Comparison of ENCODE assay signal across 17 mouse cellular contexts in the genomic region with DNA sequence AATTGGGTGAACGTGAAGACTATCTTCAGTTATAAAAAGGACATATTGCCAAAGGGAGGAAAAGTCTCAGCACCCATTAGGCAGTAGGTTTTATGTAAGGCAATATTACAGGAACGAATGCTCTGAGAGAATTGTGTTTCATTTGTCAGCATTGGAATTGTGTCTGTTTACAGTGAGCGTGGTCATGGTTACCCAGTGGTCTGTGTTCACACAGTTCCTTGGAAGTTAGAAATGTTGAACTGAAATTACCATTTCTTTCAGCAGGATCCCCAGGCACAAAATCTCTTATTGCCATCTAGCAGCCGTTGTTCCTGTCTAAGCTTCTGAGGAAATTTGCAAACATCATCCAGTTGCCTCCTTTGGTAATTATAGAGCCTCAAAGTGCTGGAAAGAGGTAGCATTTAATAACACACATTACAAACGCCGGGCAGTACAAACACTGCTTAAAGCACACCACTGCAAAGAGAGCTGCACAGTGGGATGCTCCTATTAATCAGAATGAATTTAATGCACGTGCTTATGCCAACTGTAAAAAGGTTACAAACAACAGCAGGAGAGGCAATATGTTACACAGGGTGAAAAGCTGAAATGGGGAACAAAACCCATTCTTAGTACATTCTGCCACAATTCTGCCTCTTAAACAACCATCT.
DNase-seq lines count a peak whose midpoint lies in the region; ATAC-seq lines count a peak whose summit lies in the region.
"Had no signal": no experiment of that assay in that cellular context is flagged by ENCODE, and none has a peak within 500 bp of the region (broad histone marks: within the 10 kb centered on the region; RNA-seq: fewer than 3 reads in every experiment).

No protein-coding gene starts in this region.

- no peaks in the 10 kb centered on the region for H3K36me3 ChIP-seq in forebrain, embryonic 12.5 days (replicated peaks)
- no peaks in the 10 kb centered on the region for H3K36me3 ChIP-seq in forebrain, embryonic 11.5 days (ENCODE audit: control insufficient read depth, insufficient read depth, low read length)
- no peaks in the 10 kb centered on the region for H3K36me3 ChIP-seq in midbrain, embryonic 11.5 days (ENCODE audit: control insufficient read depth, insufficient read depth, low read length)
- no peaks in the 10 kb centered on the region for H3K36me3 ChIP-seq in midbrain, embryonic 10.5 days
- no peaks in the 10 kb centered on the region for H3K36me3 ChIP-seq in midbrain, embryonic 12.5 days
- H3K36me3 ChIP-seq: embryonic facial prominence, embryonic 12.5 days; heart, embryonic 13.5 days; liver, embryonic 12.5 days had no signal

- no peak overlapping the region for H3K27ac ChIP-seq in forebrain, embryonic 12.5 days
- H3K27ac ChIP-seq in forebrain, embryonic 11.5 days (ENCODE audit: low read depth, low read length), result no peak overlapping the region
- H3K27ac ChIP-seq in midbrain, embryonic 11.5 days (ENCODE audit: low read depth, low read length), result no peak overlapping the region
- no peak overlapping the region for H3K27ac ChIP-seq in midbrain, embryonic 10.5 days (replicated peaks)
- no peak overlapping the region for H3K27ac ChIP-seq in midbrain, embryonic 12.5 days (replicated peaks)
- H3K27ac ChIP-seq: embryonic facial prominence, embryonic 12.5 days; gastrocnemius, adult 2 months; heart, embryonic 13.5 days; left cerebral cortex, adult 2 months; liver, embryonic 12.5 days had no signal

- no peaks in the 10 kb centered on the region for H3K9me3 ChIP-seq in forebrain, embryonic 12.5 days
- no peaks in the 10 kb centered on the region for H3K9me3 ChIP-seq in forebrain, embryonic 11.5 days (ENCODE audit: control insufficient read depth, low read length)
- no peaks in the 10 kb centered on the region for H3K9me3 ChIP-seq in midbrain, embryonic 11.5 days (ENCODE audit: control insufficient read depth, low read length)
- no peaks in the 10 kb centered on the region for H3K9me3 ChIP-seq in midbrain, embryonic 10.5 days (replicated peaks)
- H3K9me3 ChIP-seq in midbrain, embryonic 12.5 days, result no peaks in the 10 kb centered on the region
- H3K9me3 ChIP-seq: embryonic facial prominence, embryonic 12.5 days; heart, embryonic 13.5 days; liver, embryonic 12.5 days had no signal

- H3K4me3 ChIP-seq in forebrain, embryonic 12.5 days (replicated peaks), result no peak overlapping the region
- no peak overlapping the region for H3K4me3 ChIP-seq in forebrain, embryonic 11.5 days (ENCODE audit: low read depth, low read length)
- no peak overlapping the region for H3K4me3 ChIP-seq in midbrain, embryonic 11.5 days (ENCODE audit: low read depth, low read length)
- no peak overlapping the region for H3K4me3 ChIP-seq in midbrain, embryonic 10.5 days
- H3K4me3 ChIP-seq in midbrain, embryonic 12.5 days, result no peak overlapping the region
- H3K4me3 ChIP-seq: embryonic facial prominence, embryonic 12.5 days; gastrocnemius, adult 2 months; heart, embryonic 13.5 days; left cerebral cortex, adult 2 months; liver, embryonic 12.5 days had no signal

- no peaks in the 10 kb centered on the region for H3K27me3 ChIP-seq in forebrain, embryonic 12.5 days
- H3K27me3 ChIP-seq in forebrain, embryonic 11.5 days (ENCODE audit: control insufficient read depth, insufficient read depth, low read length), result no peaks in the 10 kb centered on the region
- H3K27me3 ChIP-seq in midbrain, embryonic 11.5 days (ENCODE audit: control insufficient read depth, insufficient read depth, low read length), result no peaks in the 10 kb centered on the region
- H3K27me3 ChIP-seq in midbrain, embryonic 10.5 days (ENCODE audit: low read depth, poor library complexity, severe bottlenecking), result no peaks in the 10 kb centered on the region
- no peaks in the 10 kb centered on the region for H3K27me3 ChIP-seq in midbrain, embryonic 12.5 days
- H3K27me3 ChIP-seq: embryonic facial prominence, embryonic 12.5 days; heart, embryonic 13.5 days; liver, embryonic 12.5 days had no signal

- no peak overlapping the region for H3K4me2 ChIP-seq in forebrain, embryonic 12.5 days
- no peak overlapping the region for H3K4me2 ChIP-seq in forebrain, embryonic 11.5 days (ENCODE audit: low read depth, low read length, severe bottlenecking)
- no peak overlapping the region for H3K4me2 ChIP-seq in midbrain, embryonic 11.5 days
- H3K4me2 ChIP-seq in midbrain, embryonic 12.5 days (replicated peaks), result no peak overlapping the region
- H3K4me2 ChIP-seq: embryonic facial prominence, embryonic 12.5 days; heart, embryonic 13.5 days; liver, embryonic 12.5 days had no signal

- H3K4me1 ChIP-seq in forebrain, embryonic 12.5 days, result no peaks in the 10 kb centered on the region
- no peaks in the 10 kb centered on the region for H3K4me1 ChIP-seq in forebrain, embryonic 11.5 days (replicated peaks; ENCODE audit: control insufficient read depth, insufficient read depth, low read length)
- H3K4me1 ChIP-seq in midbrain, embryonic 11.5 days (ENCODE audit: control insufficient read depth, insufficient read depth, low read length), result no peaks in the 10 kb centered on the region
- peaks cover 3% of the 10 kb centered on the region; the same call in 1 of the 2 replicates for H3K4me1 ChIP-seq in midbrain, embryonic 10.5 days
- 0 out of 2 replicates have a peak, but pooled peaks cover 5% of the 10 kb centered on the region for H3K4me1 ChIP-seq in midbrain, embryonic 12.5 days
- H3K4me1 ChIP-seq: embryonic facial prominence, embryonic 12.5 days; heart, embryonic 13.5 days; liver, embryonic 12.5 days had no signal

- H3K9ac ChIP-seq in forebrain, embryonic 12.5 days, result no peak overlapping the region
- no peak overlapping the region for H3K9ac ChIP-seq in forebrain, embryonic 11.5 days (ENCODE audit: low read length)
- H3K9ac ChIP-seq in midbrain, embryonic 11.5 days (ENCODE audit: low read length), result no peak overlapping the region
- H3K9ac ChIP-seq in midbrain, embryonic 12.5 days (replicated peaks), result no peak overlapping the region
- H3K9ac ChIP-seq: embryonic facial prominence, embryonic 12.5 days; heart, embryonic 13.5 days; liver, embryonic 12.5 days had no signal

- ATAC-seq in forebrain, embryonic 12.5 days (ENCODE audit: low FRiP score), result peak; percentile 67; the same call in 1 of the 2 replicates
- no peak for ATAC-seq in forebrain, embryonic 11.5 days (replicated peaks; ENCODE audit: low FRiP score)
- ATAC-seq in midbrain, embryonic 11.5 days (ENCODE audit: low FRiP score), result no peak
- ATAC-seq in midbrain, embryonic 12.5 days (ENCODE audit: low FRiP score, low read depth), result 0 out of 2 replicates have a peak, but pooled peaks have one; percentile 23
- ATAC-seq: liver, embryonic 12.5 days had no signal

- no peak for DNase-seq in forebrain, embryonic 11.5 days (ENCODE audit: low spot score)
- DNase-seq in midbrain, embryonic 11.5 days (ENCODE audit: low spot score, missing footprints), result peak; percentile 62
- DNase-seq in midbrain, embryonic 10.5 days (ENCODE audit: low spot score), result no peak
- DNase-seq in skeletal muscle tissue, adult 2 months (ENCODE audit: low read depth, low spot score), result peak; percentile 17
- DNase-seq in spleen, adult 18-20 months, result no peak
- no peak for DNase-seq in right cerebral cortex, adult 18-20 months
- DNase-seq: cerebellum, adult 11 months; gastrocnemius, adult 2 months; kidney, adult 18-20 months; kidney, postnatal 25 days; thymus, adult 18-20 months had no signal

- WGBS in forebrain, embryonic 12.5 days, result 54% methylated on average over 7 of the region's 7 CpGs
- WGBS in forebrain, embryonic 11.5 days, result 71% methylated on average over 7 of the region's 7 CpGs
- 78% methylated on average over 7 of the region's 7 CpGs for WGBS in midbrain, embryonic 11.5 days
- 81% methylated on average over 7 of the region's 7 CpGs for WGBS in midbrain, embryonic 10.5 days
- 69% methylated on average over 7 of the region's 7 CpGs for WGBS in midbrain, embryonic 12.5 days

Comparison
In these comparisons a context has a peak if more than half of its experiments do, and no peak if none do; other contexts are left out.
1. ATAC-seq: peak in forebrain, embryonic 12.5 days (single experiment) and midbrain, embryonic 12.5 days (single experiment); none in forebrain, embryonic 11.5 days (single experiment) and midbrain, embryonic 11.5 days (single experiment).
2. DNase-seq: peak in midbrain, embryonic 11.5 days (single experiment) and skeletal muscle tissue, adult 2 months (single experiment); none in forebrain, embryonic 11.5 days (single experiment), midbrain, embryonic 10.5 days (single experiment), spleen, adult 18-20 months (0 of 2) and right cerebral cortex, adult 18-20 months (single experiment).